Mouse (Mus musculus) gonadal fat pad, adult 2 months (tissue): Measurements from ENCODE around the gene Eml4. TPM values are rescaled to one million over a fixed set of nuclear protein-coding genes. Genes with fewer than 3 reads are reported as not detected.

Experiments
- DNase-seq: peaks from one replicate; pipeline ENCODE4 v3.0.0-alpha.2; 2012; ENCODE audit warnings: low read depth
- polyA plus RNA-seq: library from polyadenylated mRNA; depleted of rRNA; stranded (reverse); fragments of >200 nt; gene quantifications from 2 replicates; pipeline ENCODE4 v1.2.3, GENCODE M21; 2012; rRNA removed

Eml4 gene
- polyA plus RNA-seq, 1 experiment: 17.7 TPM

GRCm38 (mm10) chr17:83498889-83499288 is 148.2 kb downstream of the Eml4 start:
- no peak for DNase-seq

GRCm38 (mm10) chr17:83499692-83500091 is 149.0 kb downstream of the Eml4 start:
- no peak for DNase-seq

- no peak for DNase-seq
These were observed 153.0 kb downstream of the Eml4 start for GRCm38 (mm10) chr17:83503693-83504092.

- peak; percentile 67 for DNase-seq
These were observed 161.4 kb downstream of the Eml4 start for GRCm38 (mm10) chr17:83512130-83512529.

GRCm38 (mm10) chr17:83513655-83514212 is 163.0 kb downstream of the Eml4 start:
- DNase-seq: no peak

GRCm38 (mm10) chr17:83514213-83514701 is 163.5 kb downstream of the Eml4 start:
- DNase-seq: peak; percentile 62

- DNase-seq: no peak
These were observed 166.7 kb downstream of the Eml4 start, which contains the start of gene Cox7a2l for GRCm38 (mm10) chr17:83517280-83518015. Gene Cox7a2l (minus strand): TSS chr17:83517330.

GRCm38 (mm10) chr17:83521881-83522280 is 171.2 kb downstream of the Eml4 start:
- DNase-seq: no peak

GRCm38 (mm10) chr17:83522590-83523379 is 172.1 kb downstream of the Eml4 start:
- DNase-seq: no peak

- no peak for DNase-seq
These were observed 174.0 kb downstream of the Eml4 start for GRCm38 (mm10) chr17:83524753-83525152.

- DNase-seq: no peak
These were observed 174.9 kb downstream of the Eml4 start for GRCm38 (mm10) chr17:83525596-83525995.

- DNase-seq: no peak
These were observed 175.4 kb downstream of the Eml4 start for GRCm38 (mm10) chr17:83526091-83526561.

- no peak for DNase-seq
These were observed 176.1 kb downstream of the Eml4 start for GRCm38 (mm10) chr17:83526624-83527532.

- DNase-seq: no peak
These were observed 177.1 kb downstream of the Eml4 start for GRCm38 (mm10) chr17:83527651-83528381.

Other genes starting within 250 kb of the Eml4 start
- gene Pkdcc, start 135.6 kb upstream of the Eml4 start, polyA plus RNA-seq: 58.5 and 70.0 TPM in 2 replicates
- gene Cox7a2l, start 166.4 kb downstream of the Eml4 start, polyA plus RNA-seq: 216 and 276 TPM in 2 replicates